Mouse (Mus musculus) gastrocnemius, postnatal 10 days (tissue): ENCODE measurements around the gene Mprip. TPM values are rescaled to one million over a fixed set of nuclear protein-coding genes. Genes with fewer than 3 reads are reported as not detected.
"Not testable (repeated sequence)": the region's sequence is repeated elsewhere in the genome, so short reads cannot be mapped to it uniquely, and the experiment has no call there.

ENCODE experiments used
- DNase-seq: peaks from one replicate; pipeline ENCODE4 v3.0.0; 2021; ENCODE audit warnings: mixed read lengths
- long read RNA-seq, 2 experiments: library from polyadenylated mRNA; stranded (forward); transcript quantifications; one replicate each; pipeline ENCODE4 v2.0.0; 2021
- total RNA-seq, 2 experiments: library from RNA; stranded (reverse); gene quantifications; 2 replicates each; pipeline ENCODE4 v1.2.3; 2021

Gene Mprip
- 100 to 1,000 TPM; 139 to 166 TPM for total RNA-seq
- long read RNA-seq, experiment 1, full-length matches to known transcripts, result 332 of 481 reads
- long read RNA-seq, experiment 1, partial matches to known transcripts, result 32 of 481 reads
- long read RNA-seq, experiment 1, other reads (novel, unspliced or antisense), result 117 of 481 reads
- long read RNA-seq, experiment 2, full-length matches to known transcripts, result 237 of 349 reads
- long read RNA-seq, experiment 2, partial matches to known transcripts, result 26 of 349 reads
- long read RNA-seq, experiment 2, other reads (novel, unspliced or antisense), result 86 of 349 reads

DNA sequence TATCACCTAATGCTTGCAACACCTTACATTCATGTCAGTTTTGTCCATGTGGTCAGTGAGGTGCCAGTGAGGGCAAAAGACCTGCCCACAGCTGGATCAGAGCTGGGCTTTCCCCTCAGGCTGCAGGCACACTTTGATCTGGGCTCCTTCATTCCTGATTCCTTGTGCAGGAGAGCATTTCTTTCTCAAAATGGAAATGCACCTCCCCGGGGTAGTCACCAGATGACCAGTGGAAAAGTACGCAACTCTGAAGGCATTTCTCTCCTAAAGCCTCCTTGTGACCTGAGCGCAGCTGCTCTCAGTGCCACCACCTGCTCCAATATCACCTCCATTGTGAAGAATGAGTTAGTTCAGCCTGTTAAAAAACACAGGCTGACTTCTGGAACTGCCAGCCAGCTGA, at the start of gene Mprip:
Mprip (plus strand) TSS at position 301 of the 400 bp plus-strand sequence.
- DNase-seq, result no peak

DNA sequence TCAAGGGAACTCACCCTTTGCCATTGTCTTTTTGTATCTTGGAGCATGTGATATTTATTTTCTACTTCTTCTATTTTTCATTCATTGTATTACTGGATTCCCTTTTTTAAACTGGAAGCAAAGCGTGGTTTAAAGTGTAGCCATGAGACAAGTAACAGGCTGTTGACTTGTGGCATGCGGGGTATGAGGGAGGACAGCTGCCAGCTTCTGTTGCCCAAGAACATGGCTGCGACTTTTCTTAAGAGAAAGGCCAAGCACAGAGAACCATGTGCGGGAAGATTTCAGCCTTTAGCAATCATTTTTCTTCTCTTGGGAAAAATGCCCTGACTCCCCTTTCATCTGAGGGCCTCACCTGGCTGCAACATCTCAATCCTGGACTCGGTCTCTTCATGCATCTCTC, 49.5 kb upstream of the Mprip start:
- no peak for DNase-seq

DNA sequence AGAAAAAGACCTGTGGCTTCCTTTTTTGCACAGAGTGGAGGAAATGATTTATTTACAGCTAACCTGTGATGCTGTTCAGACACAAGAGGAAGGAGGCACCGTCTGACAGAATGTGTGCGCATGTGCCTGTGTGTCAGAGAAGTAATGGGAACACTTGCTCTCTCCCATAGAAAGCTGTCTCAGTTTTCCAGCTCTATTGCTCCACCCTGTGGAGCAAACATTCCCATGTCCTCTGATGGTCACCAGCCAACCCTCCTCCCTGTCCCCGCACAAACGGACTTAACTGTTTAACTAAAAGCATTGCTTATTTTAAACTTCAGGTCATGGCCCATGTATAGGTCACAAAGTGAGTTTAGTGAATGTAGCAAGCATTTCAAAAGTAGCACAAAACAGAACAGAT, 47.0 kb upstream of the Mprip start:
- DNase-seq, result no peak

DNA sequence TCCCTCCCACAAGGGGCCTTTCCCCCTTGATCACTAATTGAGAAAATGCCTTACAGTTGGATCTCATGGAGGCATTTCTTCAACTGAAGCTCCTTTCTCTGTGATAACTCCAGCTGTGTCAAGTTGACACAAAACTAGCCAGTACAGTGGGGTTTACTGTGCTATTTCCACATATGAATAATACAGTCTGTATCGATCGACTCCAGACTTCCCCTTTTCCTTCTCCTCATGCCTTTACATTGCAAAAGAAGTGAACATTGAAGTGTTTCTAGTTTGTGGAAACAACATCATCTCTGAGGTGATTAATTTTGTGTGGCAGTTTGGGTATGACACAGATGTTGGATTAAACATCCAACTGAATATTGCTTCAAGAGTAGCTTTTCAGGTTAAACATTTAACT, 44.1 kb upstream of the Mprip start:
- not testable (repeated sequence) for DNase-seq

DNA sequence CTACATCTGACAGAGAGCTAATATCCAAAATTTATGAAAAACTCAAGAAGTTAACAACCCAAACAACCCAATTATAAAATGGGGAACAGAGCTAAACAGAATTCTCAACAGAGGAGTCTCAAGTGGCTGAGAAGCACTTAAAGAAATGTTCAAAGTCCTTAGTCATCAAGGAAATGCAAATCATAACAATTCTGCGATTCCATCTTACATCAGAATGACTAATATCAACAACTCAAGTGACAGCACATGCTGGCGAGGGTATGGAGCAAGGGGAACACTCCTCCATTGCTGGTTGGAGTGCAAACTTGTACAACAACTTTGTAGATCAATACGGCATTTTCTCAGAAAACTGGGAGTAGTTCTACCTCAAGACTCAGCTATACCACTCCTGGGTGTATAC, 38.9 kb upstream of the Mprip start:
- no peak for DNase-seq

DNA sequence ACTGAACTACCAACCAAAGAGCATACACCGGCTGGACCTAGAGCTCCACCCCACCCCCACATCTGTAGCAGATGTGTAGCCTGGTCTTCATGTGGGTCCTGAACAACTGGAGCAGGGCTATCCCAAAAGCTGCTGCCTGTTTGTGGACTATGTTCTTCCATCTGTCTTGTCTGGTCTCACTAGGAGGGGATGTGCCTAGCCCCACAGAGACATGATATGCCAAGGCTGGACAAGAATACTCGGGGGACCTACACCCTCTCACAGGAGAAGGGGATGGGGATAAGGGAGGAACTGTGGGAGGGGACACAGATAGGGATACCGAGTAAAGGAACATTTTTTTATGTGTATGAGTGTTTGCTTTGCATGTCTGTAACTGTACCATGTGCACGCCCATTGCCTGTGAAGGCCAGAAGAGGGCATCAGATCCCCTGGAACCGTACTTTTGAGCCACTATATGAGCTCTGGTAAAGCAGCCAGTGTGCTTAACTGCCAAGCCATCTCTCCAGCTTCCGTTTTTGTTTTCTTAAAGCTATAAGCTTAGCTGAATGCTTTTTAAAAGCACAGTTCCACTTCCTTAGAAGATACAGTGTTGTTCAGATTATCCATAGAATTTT, 37.0 kb upstream of the Mprip start:
- peak; percentile 47 for DNase-seq

DNA sequence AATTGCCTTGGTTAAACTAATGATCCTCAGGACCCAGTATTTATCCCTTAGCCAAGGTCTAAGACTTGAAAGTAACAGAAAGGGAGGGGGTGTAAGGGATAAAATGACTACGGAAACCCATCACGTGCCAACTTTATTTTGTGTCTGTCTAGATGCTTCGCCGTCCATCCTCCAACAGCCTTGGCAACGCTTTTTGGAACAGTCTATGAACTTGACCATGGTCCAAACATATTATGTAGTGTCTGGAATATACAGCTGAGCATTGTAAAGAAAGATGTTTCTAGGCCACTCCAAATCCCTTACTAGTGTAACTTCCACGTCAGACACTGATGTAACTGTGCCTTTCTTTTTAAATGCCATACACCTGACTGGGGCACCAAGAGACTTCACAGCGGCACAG, 34.9 kb upstream of the Mprip start:
- no peak for DNase-seq

DNA sequence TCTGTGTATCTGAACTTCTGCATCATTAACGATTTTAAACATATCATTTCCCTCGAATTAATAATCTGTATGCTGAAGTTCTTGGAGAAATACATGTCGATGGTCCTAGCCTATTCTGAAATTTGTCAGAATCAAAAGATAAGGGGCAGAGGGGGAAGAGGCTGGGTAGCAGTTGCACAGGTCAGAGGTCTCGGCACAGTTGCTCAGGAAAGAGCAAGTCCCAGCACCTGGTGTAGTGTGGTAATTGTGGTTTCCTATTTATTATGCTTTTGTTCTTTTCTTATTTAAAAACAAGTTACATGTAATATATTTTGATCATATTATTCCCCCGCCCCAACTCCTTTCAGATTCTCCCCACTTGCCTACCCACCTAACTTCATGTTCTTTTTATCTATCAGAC, 32.9 kb upstream of the Mprip start:
- DNase-seq, result no peak

DNA sequence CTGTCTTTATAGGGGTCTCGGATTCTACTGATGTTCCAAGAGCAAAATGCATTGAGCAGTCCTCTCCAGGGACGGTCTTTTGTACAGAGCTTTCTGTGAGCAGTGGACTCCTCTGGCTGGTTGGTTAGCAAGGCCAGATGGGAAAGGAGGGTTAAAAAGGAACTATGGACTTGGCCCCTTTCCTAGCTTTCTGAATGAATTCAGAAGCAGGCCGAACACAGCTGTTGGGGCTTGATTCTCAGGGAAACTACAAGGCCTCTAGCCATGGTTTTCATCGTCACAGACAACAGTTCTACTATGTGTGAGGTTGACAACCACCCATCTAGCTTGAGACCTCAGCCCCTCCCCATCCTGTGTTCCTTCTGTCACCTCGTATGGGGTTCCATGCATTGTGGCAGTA, 31.2 kb upstream of the Mprip start:
- DNase-seq, result no peak

DNA sequence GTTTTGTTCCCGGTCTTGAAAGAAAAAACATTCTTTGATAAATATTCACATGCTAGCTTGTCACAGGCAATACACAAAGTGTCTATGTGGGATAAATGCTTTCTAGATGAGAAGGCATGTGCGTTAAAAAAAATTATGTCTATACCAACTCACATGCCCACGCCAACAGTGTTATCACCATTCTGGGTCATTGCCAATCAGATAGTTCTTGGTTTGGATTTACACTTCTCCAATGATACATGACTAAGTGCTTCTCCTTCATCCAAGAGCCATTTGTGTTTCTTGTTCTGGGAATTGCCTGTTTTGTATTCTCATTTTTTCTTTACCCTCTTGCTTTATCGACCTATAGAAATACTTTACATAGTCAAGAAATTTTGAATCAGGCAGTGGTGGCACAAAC, 29.1 kb upstream of the Mprip start:
- DNase-seq, result no peak

DNA sequence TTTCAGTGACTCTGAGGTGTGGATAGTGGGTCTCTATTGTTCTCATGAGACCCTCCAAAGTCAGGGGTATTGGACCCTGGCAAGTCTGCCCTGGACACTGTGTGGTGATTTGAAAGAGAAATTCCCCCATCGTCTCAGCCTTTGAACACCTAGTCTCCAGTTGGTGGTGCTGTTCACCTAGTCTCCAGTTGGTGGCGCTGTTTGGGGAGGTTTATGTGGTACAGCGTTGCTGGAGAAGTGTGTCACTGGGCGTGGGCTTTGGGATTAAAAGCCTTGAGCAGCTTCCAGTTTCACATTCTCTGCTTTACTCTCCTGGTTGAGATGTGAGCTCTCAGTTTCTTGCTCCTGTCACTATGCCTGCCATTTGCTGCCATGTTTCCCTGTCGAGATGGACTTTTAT, 28.1 kb upstream of the Mprip start:
- peak; percentile 69 for DNase-seq

DNA sequence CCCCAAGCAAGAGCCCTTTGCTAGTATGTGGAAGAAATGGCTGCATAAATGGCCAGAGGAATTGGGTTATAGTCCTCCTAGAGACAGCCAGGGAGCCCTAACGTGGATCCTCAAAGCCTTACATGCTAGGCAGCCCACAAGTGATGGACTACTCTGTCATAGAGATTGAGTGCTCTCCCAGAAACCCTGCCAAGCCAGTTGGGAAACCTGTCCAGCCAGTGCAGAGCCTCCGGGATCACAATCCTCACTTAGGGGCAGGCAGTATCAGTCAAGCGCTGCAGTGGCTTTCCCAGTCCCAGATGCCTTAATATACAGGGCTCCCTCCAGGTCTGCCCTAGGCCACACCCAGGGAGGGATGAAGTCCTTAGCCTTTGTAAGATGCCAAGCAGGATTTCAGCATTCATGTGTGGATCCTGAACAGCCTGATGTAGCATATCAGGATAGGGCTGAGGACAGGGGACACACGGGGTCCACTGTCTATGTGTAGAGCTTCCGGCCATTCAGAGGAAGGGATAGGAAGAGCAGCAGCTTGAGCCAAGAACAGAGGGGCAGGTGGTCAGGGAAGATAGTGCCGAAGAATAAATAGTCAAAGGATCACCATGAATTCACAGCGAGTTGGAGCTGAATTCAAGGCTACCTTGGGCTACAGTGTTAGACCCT, 27.0 kb upstream of the Mprip start:
- DNase-seq, result no peak

DNA sequence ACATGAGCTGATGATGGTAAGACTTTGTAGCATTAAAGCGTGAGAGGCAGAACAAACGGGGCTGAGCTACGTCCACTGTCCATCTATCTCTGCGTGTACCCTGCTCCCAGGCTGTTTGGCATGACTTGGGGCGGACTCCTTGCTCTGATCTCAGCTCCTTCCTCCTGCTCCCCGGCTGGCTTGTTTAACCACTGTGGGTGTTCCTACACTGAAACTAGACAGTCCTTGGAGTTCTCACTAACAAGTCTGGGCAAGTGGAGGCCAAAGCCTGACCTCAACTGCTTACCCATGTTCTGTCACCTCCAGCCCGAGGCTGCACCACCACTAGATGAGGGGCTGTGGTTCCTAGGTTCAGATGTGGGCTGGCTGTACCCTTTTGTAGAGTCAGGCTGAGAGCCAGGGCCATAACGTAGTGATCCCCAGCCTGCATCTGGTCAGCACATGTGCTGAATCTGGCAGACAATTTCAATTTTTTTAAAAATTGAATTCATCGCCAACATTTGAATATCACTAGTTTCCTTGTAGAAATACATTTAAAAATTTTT, 25.8 kb upstream of the Mprip start:
- DNase-seq, result no peak

DNA sequence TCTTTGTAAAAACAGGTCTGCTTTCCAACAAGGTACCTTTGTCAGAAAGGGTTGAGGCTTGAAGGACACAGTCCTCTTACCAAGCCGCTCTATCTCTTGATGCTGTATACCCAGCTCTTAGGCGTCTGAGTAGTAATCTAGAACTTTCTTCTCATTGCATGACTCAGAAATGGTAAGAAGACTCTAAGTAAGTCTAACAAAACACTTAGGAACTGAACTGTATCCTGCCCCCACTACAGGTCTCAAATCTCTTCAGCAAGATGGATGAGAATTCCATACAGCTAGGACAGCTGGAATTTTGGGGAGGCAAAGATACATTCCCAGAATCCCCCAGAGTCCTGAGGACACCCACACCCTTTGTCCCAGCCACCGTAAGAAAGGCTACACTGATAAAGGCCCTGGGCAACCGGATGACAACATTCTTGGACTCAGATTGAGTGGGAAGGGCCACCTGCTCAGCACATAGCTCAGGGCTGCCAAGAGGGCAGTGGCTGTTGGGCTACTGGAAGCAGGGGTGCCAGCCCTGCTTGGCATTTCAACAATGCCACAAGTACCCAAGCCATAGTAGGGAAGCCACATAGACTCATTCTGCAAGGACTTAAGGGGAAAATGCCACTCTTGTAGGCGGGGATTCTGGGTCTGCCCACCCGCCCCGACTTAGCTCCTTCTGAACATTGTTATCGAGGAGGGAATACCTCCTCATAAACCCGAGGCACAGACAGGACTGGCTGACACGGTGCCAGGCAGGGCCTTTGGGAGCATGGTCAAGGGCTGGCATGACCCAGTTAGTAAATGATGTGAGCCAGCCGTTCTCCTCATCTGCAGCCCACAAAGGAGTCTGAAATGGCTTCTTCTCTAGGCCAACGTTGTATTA, 25.0 kb upstream of the Mprip start:
- peak; percentile 48 for DNase-seq

DNA sequence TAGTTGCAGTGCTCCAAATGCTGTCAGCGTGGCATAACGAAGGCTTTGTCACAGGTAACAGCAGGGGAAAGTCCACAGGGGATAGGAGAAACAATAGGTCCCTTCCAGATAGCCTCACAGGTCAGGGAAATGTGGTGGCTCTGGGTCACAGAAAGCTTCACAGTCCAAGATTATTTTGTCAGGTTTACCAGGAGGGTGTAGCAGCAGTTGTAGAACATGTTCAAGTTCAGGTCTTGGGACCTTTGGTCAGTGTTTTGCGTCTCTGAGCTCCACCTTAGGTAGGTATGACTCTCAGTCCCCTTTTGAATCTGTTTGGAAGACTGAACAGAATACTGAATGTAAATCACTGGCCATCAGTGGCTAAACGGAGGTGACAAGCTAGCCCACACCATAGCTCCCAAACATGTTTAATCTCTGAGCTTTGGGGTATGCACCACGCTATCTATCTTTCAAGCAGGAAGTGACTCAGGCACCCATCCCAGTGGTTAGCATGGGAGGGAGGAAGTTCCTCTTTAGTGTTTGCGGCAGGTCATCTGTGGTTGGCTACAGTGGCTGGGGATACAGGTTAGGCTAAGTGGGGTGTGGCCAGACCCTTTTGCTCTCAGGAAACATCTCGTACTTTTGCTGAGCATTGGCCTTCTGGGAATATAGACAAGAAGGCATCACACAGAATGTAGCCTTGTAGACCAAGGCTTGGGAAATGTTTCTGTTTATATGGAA, 24.2 kb upstream of the Mprip start:
- no peak for DNase-seq

DNA sequence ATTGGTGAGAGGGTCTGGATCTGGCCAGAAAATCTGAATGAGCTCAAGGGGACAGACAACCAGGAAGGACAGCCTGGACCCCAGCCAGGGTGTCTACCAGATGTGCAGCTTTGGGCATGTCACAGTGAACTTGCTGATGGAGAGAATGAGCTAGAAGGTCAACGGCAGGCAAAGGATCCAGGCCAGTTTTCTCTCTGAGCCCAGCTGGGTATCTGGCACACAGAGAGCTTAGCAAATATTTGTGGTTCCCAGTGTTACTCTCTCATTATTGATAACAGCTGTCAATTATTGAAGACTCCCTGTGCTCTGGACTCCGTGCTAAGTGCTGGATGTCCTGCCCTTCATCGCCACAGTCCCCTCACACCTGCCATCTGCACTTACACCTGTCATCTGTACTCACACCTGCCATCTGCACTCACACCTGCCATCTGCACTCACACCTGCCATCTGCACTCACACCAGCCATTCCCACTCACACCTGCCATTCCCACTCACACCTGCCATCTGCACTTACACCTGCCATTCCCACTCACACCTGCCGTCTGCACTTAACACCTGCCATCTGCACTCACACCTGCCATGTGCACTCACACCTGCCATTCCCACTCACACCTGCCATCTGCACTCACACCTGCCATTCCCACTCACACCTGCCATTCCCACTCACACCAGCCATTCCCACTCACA, 21.0 kb upstream of the Mprip start:
- no peak for DNase-seq

DNA sequence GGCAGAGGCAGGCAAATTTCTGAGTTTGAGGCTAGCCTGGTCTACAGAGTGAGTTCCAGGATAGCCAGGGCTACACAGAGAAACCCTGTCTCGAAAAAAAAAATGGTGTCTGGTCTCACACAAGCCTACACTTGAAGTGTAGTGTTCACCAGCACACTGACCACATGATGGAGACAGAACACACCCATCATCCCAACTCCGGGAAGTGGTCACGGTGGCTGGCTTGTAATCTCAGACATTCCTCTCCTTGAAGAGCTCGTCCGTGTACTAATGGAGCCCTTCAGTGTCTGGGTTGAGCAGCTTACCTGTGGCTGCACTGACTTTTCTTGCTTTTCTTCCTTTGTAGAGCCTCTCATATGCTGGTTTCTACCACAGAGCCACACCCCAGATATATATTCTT, 19.9 kb upstream of the Mprip start:
- DNase-seq, result no peak

DNA sequence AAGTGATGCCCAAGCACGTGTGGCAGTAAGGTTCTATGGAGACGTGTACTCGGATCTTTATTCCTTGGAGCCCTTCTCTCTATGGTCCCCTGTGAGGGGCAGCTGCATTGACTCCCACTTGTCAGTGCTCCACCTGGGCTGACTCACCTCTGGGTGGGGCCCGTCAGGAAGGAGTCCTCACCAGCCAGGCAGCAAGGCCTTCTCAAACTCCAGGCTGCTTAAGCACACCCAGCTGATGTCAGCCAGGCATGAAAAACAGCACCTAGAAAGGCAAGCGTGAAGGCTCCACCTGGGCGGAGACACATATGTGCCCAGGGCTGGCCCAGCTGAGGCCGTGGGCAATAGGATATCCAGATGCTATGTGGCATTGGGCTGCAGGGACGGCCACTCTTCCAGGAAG, 18.7 kb upstream of the Mprip start:
- no peak for DNase-seq

DNA sequence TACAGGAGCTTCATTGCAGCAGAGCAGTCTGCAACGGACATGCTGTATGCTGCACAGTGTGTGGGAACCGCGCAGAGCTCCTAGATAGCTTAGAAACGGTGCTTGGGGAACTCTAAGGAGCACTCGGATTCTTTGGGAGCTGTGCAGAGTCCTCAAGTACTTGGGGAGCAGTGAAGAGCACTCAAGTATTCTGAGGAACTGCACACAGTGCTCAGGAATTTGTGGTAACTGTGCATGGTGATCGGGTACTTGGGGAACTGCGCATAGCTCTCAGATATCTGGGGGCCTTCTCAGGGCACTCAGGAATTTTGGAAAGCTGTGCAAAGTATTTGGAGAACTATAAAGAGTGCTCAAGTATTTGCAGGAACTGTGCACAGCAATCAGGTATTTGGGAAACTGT, 16.1 kb upstream of the Mprip start:
- no peak for DNase-seq

DNA sequence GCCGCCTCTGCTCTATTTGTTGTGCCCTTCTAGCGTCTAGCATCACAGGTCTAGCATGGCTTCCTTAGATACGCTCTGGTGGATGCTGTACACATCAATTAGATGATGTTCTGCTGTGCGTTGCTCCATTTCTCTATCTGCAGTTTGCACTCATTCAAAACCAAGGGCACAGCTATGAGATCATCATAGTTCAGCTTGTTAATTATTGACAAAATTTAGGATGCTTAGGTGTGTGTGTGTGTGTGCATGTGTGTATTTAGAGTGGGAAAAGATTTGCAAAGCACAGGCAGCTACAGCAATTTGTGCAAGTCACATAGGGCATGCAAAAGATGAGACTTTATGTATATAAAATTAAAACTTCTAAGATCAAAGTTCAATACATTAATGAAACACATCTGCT, 12.0 kb upstream of the Mprip start:
- no peak for DNase-seq

DNA sequence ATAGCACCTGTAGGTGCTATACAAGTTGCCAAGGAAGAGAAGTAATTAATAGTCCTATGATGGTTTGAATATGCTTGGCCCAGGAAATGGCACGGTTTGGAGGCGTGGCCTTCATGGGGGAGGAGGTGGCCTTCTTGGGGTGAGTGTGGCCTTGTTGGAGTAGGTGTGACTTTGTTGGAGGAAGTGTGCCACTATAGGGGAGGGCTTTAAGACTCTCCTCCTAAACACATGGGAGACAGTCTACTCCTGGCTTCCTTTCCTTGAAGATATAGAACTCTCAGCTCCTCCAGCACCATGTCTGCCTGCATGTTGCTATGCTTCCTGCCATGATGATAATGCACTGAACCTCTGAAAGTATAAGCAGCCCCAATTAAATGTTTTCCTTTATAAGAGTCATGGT, 8.1 kb upstream of the Mprip start:
- no peak for DNase-seq
